Mouse (Mus musculus): ENCODE measurements around the gene Tpte. TPM values are rescaled to one million over a fixed set of nuclear protein-coding genes. Genes with fewer than 3 reads are reported as not detected.

Gene Tpte
- total and polyA plus RNA-seq, 3 experiments: not detected

GRCm38 (mm10) chr8:22403235-22403634 is 120.0 kb downstream of the Tpte start:
- TF ChIP-seq E2F4 (IDR thresholded peaks at IDR 0.05; ENCODE audit: borderline replicate concordance, low read depth, low read length): no peak
- 0 out of 2 replicates have a peak, but pooled peaks have one; percentile 24 for TF ChIP-seq MAX (IDR thresholded peaks at IDR 0.05; ENCODE audit: low read length)
- TF ChIP-seq GABPA (IDR thresholded peaks at IDR 0.05; ENCODE audit: low read depth, low read length): no peak
- TF ChIP-seq CTCF (IDR thresholded peaks at IDR 0.05 in 2 of 3, conservative IDR thresholded peaks at IDR 0.05 in 1 of 3; ENCODE audit: control insufficient read depth in 1 of 3, insufficient read depth in 1 of 3, low read depth in 2 of 3, low read length in 3 of 3, poor library complexity in 1 of 3, severe bottlenecking in 1 of 3): peak in 1 of 3 experiments; percentile 2; a peak in 1 of 6 replicates
- no peak for TF ChIP-seq ZMIZ1 (IDR thresholded peaks at IDR 0.05; ENCODE audit: low read depth, low read length)
- Histone ChIP-seq H3K27ac (ENCODE audit: control insufficient read depth, low read depth, low read length) (no peak overlapping the region), H3K9ac (ENCODE audit: control insufficient read depth, low read depth, low read length, poor library complexity, severe bottlenecking) (no peak overlapping the region), H3K9me3 (replicated peaks; ENCODE audit: insufficient read depth, low read length) (no peaks in the 10 kb centered on the region), H3K4me3 (ENCODE audit: control insufficient read depth in 1 of 2, insufficient read depth in 1 of 2, low read depth in 2 of 2, low read length in 2 of 2) (no peak overlapping the region), H3K36me3 (ENCODE audit: control insufficient read depth in 1 of 2, insufficient read depth in 2 of 2, low read length in 2 of 2) (peaks cover 0 to 4% of the 10 kb centered on the region in 2 experiments; a peak in 2 of 4 replicates), H3K79me2 (ENCODE audit: control insufficient read depth, insufficient read depth, low read length, poor library complexity) (peaks cover 1% of the 10 kb centered on the region; the same call in 1 of the 2 replicates), H3K4me1 (ENCODE audit: control insufficient read depth in 1 of 2, insufficient read depth in 2 of 2, low read length in 2 of 2) (peaks cover 0 to 6% of the 10 kb centered on the region in 2 experiments; a peak in 1 of 4 replicates), H3K27me3 (ENCODE audit: control insufficient read depth in 1 of 2, insufficient read depth in 2 of 2, low read length in 2 of 2) (no peaks in the 10 kb centered on the region)
- DNase-seq (ENCODE audit: low read depth, low spot score): peak; percentile 43

DNA sequence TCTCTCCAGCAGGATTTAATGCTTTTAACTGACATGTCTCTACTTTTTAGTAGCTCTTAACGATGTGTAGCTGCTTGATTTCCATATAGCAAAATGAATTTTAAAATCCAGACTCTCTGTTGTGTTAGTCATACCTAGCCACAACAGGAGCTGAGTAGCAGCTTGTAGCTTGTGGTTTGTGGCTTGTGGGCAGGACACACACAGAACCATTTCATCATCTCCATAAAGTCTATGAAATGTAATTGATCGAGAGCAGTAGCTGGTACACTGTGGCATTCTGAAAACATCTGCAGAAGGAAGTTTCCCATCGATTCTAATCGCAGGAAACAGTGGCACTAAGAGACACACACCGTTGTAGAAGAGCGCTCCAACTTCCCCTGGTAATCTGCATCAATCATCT is 122.5 kb downstream of the Tpte start:
- Histone ChIP-seq H3K79me2 (ENCODE audit: control insufficient read depth, insufficient read depth, low read length, poor library complexity) (no peaks in the 10 kb centered on the region), H3K36me3 (ENCODE audit: control insufficient read depth in 1 of 2, insufficient read depth in 2 of 2, low read length in 2 of 2) (peaks cover 0 to 7% of the 10 kb centered on the region in 2 experiments; a peak in 2 of 4 replicates), H3K4me1 (ENCODE audit: control insufficient read depth in 1 of 2, insufficient read depth in 2 of 2, low read length in 2 of 2) (peaks cover 0 to 6% of the 10 kb centered on the region in 2 experiments; a peak in 2 of 4 replicates), H3K27me3 (ENCODE audit: control insufficient read depth in 1 of 2, insufficient read depth in 2 of 2, low read length in 2 of 2) (no peaks in the 10 kb centered on the region), H3K9ac (ENCODE audit: control insufficient read depth, low read depth, low read length, poor library complexity, severe bottlenecking) (no peak overlapping the region), H3K9me3 (replicated peaks; ENCODE audit: insufficient read depth, low read length) (no peaks in the 10 kb centered on the region), H3K27ac (ENCODE audit: control insufficient read depth, low read depth, low read length) (no peak overlapping the region), H3K4me3 (ENCODE audit: control insufficient read depth in 1 of 2, insufficient read depth in 1 of 2, low read depth in 2 of 2, low read length in 2 of 2) (no peak overlapping the region)
- peak; percentile 44 for DNase-seq (ENCODE audit: low read depth, low spot score)
- TF ChIP-seq GABPA (IDR thresholded peaks at IDR 0.05; ENCODE audit: low read depth, low read length) (no peak), TCF12 (IDR thresholded peaks at IDR 0.05; ENCODE audit: low read depth, low read length) (no peak), TBP (IDR thresholded peaks at IDR 0.05; ENCODE audit: low read depth, low read length) (0 out of 2 replicates have a peak, but pooled peaks have one; percentile 35), ZKSCAN1 (IDR thresholded peaks at IDR 0.05; ENCODE audit: low read depth, low read length) (no peak), MXI1 (IDR thresholded peaks at IDR 0.05; ENCODE audit: low read depth, low read length) (no peak), BHLHE40 (IDR thresholded peaks at IDR 0.05; ENCODE audit: borderline replicate concordance, low read depth, low read length) (no peak), MAZ (IDR thresholded peaks at IDR 0.05; ENCODE audit: low read depth, low read length) (no peak), MAX (IDR thresholded peaks at IDR 0.05; ENCODE audit: low read length) (no peak), MYC (IDR thresholded peaks at IDR 0.05; ENCODE audit: low read depth, low read length) (no peak)

- no peaks in the 10 kb centered on the region for H3K9me3 ChIP-seq (replicated peaks; ENCODE audit: insufficient read depth, low read length)
- H3K9ac ChIP-seq (ENCODE audit: control insufficient read depth, low read depth, low read length, poor library complexity, severe bottlenecking): peak overlapping the region; percentile 76
- H3K36me3 ChIP-seq (ENCODE audit: control insufficient read depth in 1 of 2, insufficient read depth in 2 of 2, low read length in 2 of 2): peaks cover 0 to 20% of the 10 kb centered on the region in 2 experiments; a peak in 3 of 4 replicates
- no peak overlapping the region for H3K27ac ChIP-seq (ENCODE audit: control insufficient read depth, low read depth, low read length)
- no peak for DNase-seq (ENCODE audit: low read depth, low spot score)
- H3K4me1 ChIP-seq (ENCODE audit: control insufficient read depth in 1 of 2, insufficient read depth in 2 of 2, low read length in 2 of 2): peaks cover 4 to 12% of the 10 kb centered on the region in 2 experiments; a peak in 3 of 4 replicates
- peak overlapping the region; percentile 69 to 98 for H3K4me3 ChIP-seq (ENCODE audit: control insufficient read depth in 1 of 2, insufficient read depth in 1 of 2, low read depth in 2 of 2, low read length in 2 of 2)
- H3K27me3 ChIP-seq (ENCODE audit: control insufficient read depth in 1 of 2, insufficient read depth in 2 of 2, low read length in 2 of 2): no peaks in the 10 kb centered on the region
- peaks cover 19% of the 10 kb centered on the region for H3K79me2 ChIP-seq (ENCODE audit: control insufficient read depth, insufficient read depth, low read length, poor library complexity)
- TF ChIP-seq SMC3 (IDR thresholded peaks at IDR 0.05; ENCODE audit: low read depth, low read length): no peak
- no peak for TF ChIP-seq EP300 (IDR thresholded peaks at IDR 0.05; ENCODE audit: low read depth in 1 of 2, low read length in 2 of 2)
- no peak for TF ChIP-seq MAFK (IDR thresholded peaks at IDR 0.05; ENCODE audit: borderline replicate concordance, low read depth, low read length)
- TF ChIP-seq BHLHE40 (IDR thresholded peaks at IDR 0.05; ENCODE audit: borderline replicate concordance, low read depth, low read length): no peak
- no peak for TF ChIP-seq ELF1 (IDR thresholded peaks at IDR 0.05; ENCODE audit: low read depth, low read length)
- no peak for TF ChIP-seq CTCF (IDR thresholded peaks at IDR 0.05 in 2 of 3, conservative IDR thresholded peaks at IDR 0.05 in 1 of 3; ENCODE audit: control insufficient read depth in 1 of 3, insufficient read depth in 1 of 3, low read depth in 2 of 3, low read length in 3 of 3, poor library complexity in 1 of 3, severe bottlenecking in 1 of 3)
- no peak for TF ChIP-seq RCOR1 (IDR thresholded peaks at IDR 0.05; ENCODE audit: low read depth, low read length)
- TF ChIP-seq MAX (IDR thresholded peaks at IDR 0.05; ENCODE audit: low read length): no peak
- no peak for TF ChIP-seq ETS1 (IDR thresholded peaks at IDR 0.05; ENCODE audit: low read depth, low read length)
- no peak for TF ChIP-seq CHD1 (IDR thresholded peaks at IDR 0.05; ENCODE audit: low read depth, low read length)
- TF ChIP-seq MYB (IDR thresholded peaks at IDR 0.05; ENCODE audit: low read depth, low read length): no peak
- TF ChIP-seq HCFC1 (IDR thresholded peaks at IDR 0.05; ENCODE audit: low read depth, low read length): no peak
- no peak for TF ChIP-seq KAT2A (conservative IDR thresholded peaks at IDR 0.05; ENCODE audit: low read depth, low read length)
- TF ChIP-seq NRF1 (IDR thresholded peaks at IDR 0.05; ENCODE audit: insufficient read depth, low read depth, low read length, poor library complexity, severe bottlenecking): no peak
- no peak for TF ChIP-seq TAL1 (IDR thresholded peaks at IDR 0.05; ENCODE audit: low read length)
Observed at GRCm38 (mm10) chr8:22410688-22411281, 127.5 kb downstream of the Tpte start.

All from MEL (cell line).